Mouse (Mus musculus): ENCODE measurements around the gene Fsd1.

- TF ChIP-seq CTCF (IDR thresholded peaks at IDR 0.05) (no peak), EP300 (IDR thresholded peaks at IDR 0.05) (no peak)
These were observed 22.2 kb downstream of the Fsd1 start for GRCm38 (mm10) chr17:56008356-56009087.

Data from lung, postnatal 0 days (tissue).